Mouse (Mus musculus): Measurements from ENCODE around the gene BC048507. TPM values are rescaled to one million over a fixed set of nuclear protein-coding genes. Genes with fewer than 3 reads are reported as not detected.

The BC048507 gene
- polyA plus RNA-seq, 1 experiment from 2014 or later, result not detected

DNA sequence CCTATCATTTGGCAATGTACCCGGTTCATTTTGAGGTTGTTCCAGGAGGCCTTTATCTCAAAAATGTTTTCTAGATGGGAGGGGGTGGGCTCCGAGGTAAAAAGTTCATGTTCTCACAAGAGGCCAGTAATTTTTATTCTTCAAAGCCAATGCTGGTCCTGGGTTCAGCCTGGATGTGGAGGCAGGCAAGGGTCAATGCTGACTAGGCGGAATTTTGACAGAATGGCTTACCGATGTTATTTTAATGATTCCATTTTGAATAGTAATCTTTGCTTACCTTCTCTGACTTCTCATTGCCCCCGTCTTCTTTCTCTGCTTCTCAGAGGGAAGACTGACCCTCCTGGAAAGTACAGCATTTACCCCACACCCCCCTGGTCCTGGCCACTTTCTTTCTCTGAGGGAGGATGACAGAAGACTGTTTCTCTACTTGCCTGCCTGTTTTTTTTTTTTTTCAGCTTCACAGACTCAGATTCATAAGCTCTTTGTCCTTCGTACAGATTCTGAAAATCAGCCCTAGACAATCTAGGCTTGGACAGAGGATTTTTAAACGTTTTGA lies 13.7 kb downstream of the BC048507 start:
- Histone ChIP-seq H3K9me3 (ENCODE audit: control insufficient read depth, low read depth, low read length) (no peaks in the 10 kb centered on the region), H3K4me3 (ENCODE audit: low read depth, low read length) (no peak overlapping the region), H3K4me1 (ENCODE audit: control insufficient read depth, insufficient read depth, low read length) (no peaks in the 10 kb centered on the region), H3K4me2 (replicated peaks; ENCODE audit: low read depth, low read length) (no peak overlapping the region), H3K36me3 (ENCODE audit: control insufficient read depth, insufficient read depth, low read length) (no peaks in the 10 kb centered on the region), H3K27ac (ENCODE audit: low read length) (no peak overlapping the region), H3K9ac (replicated peaks; ENCODE audit: low read depth, low read length) (no peak overlapping the region), H3K27me3 (ENCODE audit: control insufficient read depth, insufficient read depth, low read length) (no peaks in the 10 kb centered on the region)
- 41% methylated on average over 6 of the region's 7 CpGs for WGBS
- peak; percentile 37; the same call in 1 of the 2 replicates for ATAC-seq (ENCODE audit: insufficient number of reproducible peaks, insufficient read depth, low FRiP score, low read depth)

DNA sequence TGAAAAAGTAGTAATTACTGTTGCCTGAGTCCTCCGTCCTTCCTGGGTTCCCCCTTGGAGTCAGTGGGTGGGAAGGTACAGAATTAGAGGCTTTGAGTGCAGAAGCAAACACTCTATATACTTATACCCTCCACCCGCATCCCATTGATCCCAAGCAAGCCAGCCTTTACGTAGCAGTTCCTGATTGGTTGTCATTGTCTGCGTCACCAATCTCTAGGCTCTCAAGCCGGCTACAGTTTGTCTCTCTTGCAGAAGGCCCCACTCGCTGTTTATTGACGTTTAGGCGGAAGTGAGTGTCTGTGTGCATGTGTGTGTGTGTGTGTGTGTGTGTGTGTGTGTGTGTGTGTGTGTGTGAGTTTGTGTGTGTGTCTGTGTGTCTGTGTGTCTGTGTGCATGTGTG lies 20.8 kb downstream of the BC048507 start:
- no peak for ATAC-seq (ENCODE audit: insufficient number of reproducible peaks, insufficient read depth, low FRiP score, low read depth)
- 88% methylated on average over 8 of the region's 8 CpGs for WGBS
- no peak overlapping the region for H3K4me2 ChIP-seq (replicated peaks; ENCODE audit: low read depth, low read length)

DNA sequence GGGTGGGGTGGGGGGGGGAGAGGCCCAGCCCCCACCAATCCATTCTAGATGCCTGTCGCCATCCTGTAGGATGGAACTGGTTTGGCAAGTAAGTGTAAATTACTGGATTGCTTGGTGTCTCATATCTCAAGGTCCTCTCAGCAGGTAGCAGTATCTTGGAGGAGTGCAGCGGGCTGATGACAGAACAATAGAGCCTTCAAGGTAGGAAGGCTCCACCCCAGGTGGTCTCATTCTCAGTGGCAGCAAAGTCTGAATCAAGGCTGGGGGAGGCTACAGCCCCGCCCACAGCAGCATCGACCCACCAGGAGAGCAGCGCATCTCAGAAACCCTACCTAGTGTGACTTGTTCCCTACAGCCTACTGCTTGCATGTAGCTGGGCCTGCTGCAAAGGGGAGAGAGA lies 46.6 kb downstream of the BC048507 start:
- no peak overlapping the region for H3K27ac ChIP-seq (ENCODE audit: low read length)
- H3K27me3 ChIP-seq (ENCODE audit: control insufficient read depth, insufficient read depth, low read length), result no peaks in the 10 kb centered on the region
- H3K9ac ChIP-seq (replicated peaks; ENCODE audit: low read depth, low read length), result no peak overlapping the region
- no peaks in the 10 kb centered on the region for H3K4me1 ChIP-seq (ENCODE audit: control insufficient read depth, insufficient read depth, low read length)
- H3K4me2 ChIP-seq (replicated peaks; ENCODE audit: low read depth, low read length), result no peak overlapping the region
- H3K9me3 ChIP-seq (ENCODE audit: control insufficient read depth, low read depth, low read length), result peaks cover 14% of the 10 kb centered on the region; the same call in 1 of the 2 replicates
- H3K4me3 ChIP-seq (ENCODE audit: low read depth, low read length), result no peak overlapping the region
- WGBS, result 26% methylated on average over 5 of the region's 5 CpGs
- ATAC-seq (ENCODE audit: insufficient number of reproducible peaks, insufficient read depth, low FRiP score, low read depth), result no peak
- no peaks in the 10 kb centered on the region for H3K36me3 ChIP-seq (ENCODE audit: control insufficient read depth, insufficient read depth, low read length)

More for the DNA sequence above, 20.8 kb downstream of the BC048507 start:
- Histone ChIP-seq H3K4me3 (ENCODE audit: low read depth, low read length) (no peak overlapping the region), H3K27ac (ENCODE audit: low read length) (no peak overlapping the region), H3K4me1 (ENCODE audit: control insufficient read depth, insufficient read depth, low read length) (no peaks in the 10 kb centered on the region), H3K9me3 (ENCODE audit: control insufficient read depth, low read depth, low read length) (no peaks in the 10 kb centered on the region; the same call in 1 of the 2 replicates), H3K27me3 (ENCODE audit: control insufficient read depth, insufficient read depth, low read length) (no peaks in the 10 kb centered on the region), H3K9ac (replicated peaks; ENCODE audit: low read depth, low read length) (no peak overlapping the region), H3K36me3 (ENCODE audit: control insufficient read depth, insufficient read depth, low read length) (no peaks in the 10 kb centered on the region)

Other genes with a start within 250 kb of the BC048507 start
- gene Gm49345, start 225.6 kb upstream of the BC048507 start, polyA plus RNA-seq (2014; fragmentation: Nextera tagmentation; extraction: Ambion mirVana), result not detected in 2 replicates
- gene Zfp729a, start 225.5 kb upstream of the BC048507 start, polyA plus RNA-seq (2014; fragmentation: Nextera tagmentation; extraction: Ambion mirVana), result 3.5 and 3.6 TPM in 2 replicates
- gene Zfp738, start 176.3 kb upstream of the BC048507 start, polyA plus RNA-seq (2014; fragmentation: Nextera tagmentation; extraction: Ambion mirVana), result 12.3 and 13.6 TPM in 2 replicates
- gene Zfp65, start 134.2 kb upstream of the BC048507 start, polyA plus RNA-seq (2014; fragmentation: Nextera tagmentation; extraction: Ambion mirVana), result 3.5 and 5.0 TPM in 2 replicates
- 4.7 and 6.0 TPM in 2 replicates for gene Zfp85, start 108.1 kb upstream of the BC048507 start, polyA plus RNA-seq (2014; fragmentation: Nextera tagmentation; extraction: Ambion mirVana)
- 2.7 and 3.5 TPM in 2 replicates for gene Zfp493, start 83.6 kb upstream of the BC048507 start, polyA plus RNA-seq (2014; fragmentation: Nextera tagmentation; extraction: Ambion mirVana)
- 6.7 and 9.1 TPM in 2 replicates for gene Zfp273, start 49.6 kb upstream of the BC048507 start, polyA plus RNA-seq (2014; fragmentation: Nextera tagmentation; extraction: Ambion mirVana)
- gene Gm10037, start 32.2 kb upstream of the BC048507 start, polyA plus RNA-seq (2014; fragmentation: Nextera tagmentation; extraction: Ambion mirVana), result 2.3 and 4.0 TPM in 2 replicates